Mouse (Mus musculus) forebrain, embryonic 14.5 days (tissue): ENCODE results near the gene Kcnmb4. TPM values are rescaled to one million over a fixed set of nuclear protein-coding genes. Genes with fewer than 3 reads are reported as not detected.

Source experiments
- ATAC-seq: fragments of 200-750 bp; cut with Nextera tagmentation; 2 replicates; pipeline ENCODE4 v1.8.0; 2017; ENCODE audit warnings: mild to moderate bottlenecking, moderate library complexity
- DNase-seq: peaks from one replicate; pipeline ENCODE4 v3.0.0-alpha.2; 2015; ENCODE audit warnings: low spot score
- H3K27ac ChIP-seq: fragments of 300-500 bp; sonication (generic); 2 replicates; pipeline ENCODE4 v1.5.1; 2014; ENCODE audit warnings: low read depth, mild to moderate bottlenecking, control low read depth, low read length, moderate library complexity
- H3K27me3 ChIP-seq: fragments of 300-500 bp; sonication (generic); replicated peaks from 2 replicates; pipeline ENCODE4 v1.6.1; 2014; ENCODE audit warnings: low read length, control low read depth, mixed read lengths; ENCODE audit not compliant: control insufficient read depth, insufficient read depth
- H3K36me3 ChIP-seq: fragments of 300-500 bp; sonication (generic); 2 replicates; pipeline ENCODE4 v1.6.1; 2014; ENCODE audit warnings: low read length, control low read depth; ENCODE audit not compliant: control insufficient read depth, insufficient read depth
- H3K4me1 ChIP-seq: fragments of 300-500 bp; sonication (generic); 2 replicates; pipeline ENCODE4 v1.6.1; 2014; ENCODE audit warnings: antibody characterized with exemption, low read length, control low read depth; ENCODE audit not compliant: control insufficient read depth, insufficient read depth
- H3K4me2 ChIP-seq: fragments of 300-500 bp; sonication (generic); 2 replicates; pipeline ENCODE4 v1.6.1; 2014; ENCODE audit warnings: mild to moderate bottlenecking, control low read depth, low read length
- H3K4me3 ChIP-seq: fragments of 300-500 bp; sonication (generic); 2 replicates; pipeline ENCODE4 v1.5.1; 2014; ENCODE audit warnings: low read depth, low read length, control low read depth
- H3K9ac ChIP-seq: fragments of 300-500 bp; sonication (generic); 2 replicates; pipeline ENCODE4 v1.6.1; 2014; ENCODE audit warnings: mild to moderate bottlenecking, low read length, control low read depth, moderate library complexity
- H3K9me3 ChIP-seq: fragments of 300-500 bp; sonication (generic); replicated peaks from 2 replicates; pipeline ENCODE4 v1.6.1; 2016; ENCODE audit warnings: low read length, control low read depth, mixed read lengths; ENCODE audit not compliant: control insufficient read depth
- WGBS: fragments of 180-500 bp; shearing (Covaris S2); extraction: QIAGEN DNeasy Blood & Tissue Kit; methylation state at CpG from one replicate; pipeline ENCODE4 v1.1.7; 2014; 5-methylcytosine and 5-hydroxymethylcytosine counted together
- polyA plus RNA-seq: library from polyadenylated mRNA; unstranded; fragments of >200 nt; fragmentation: Nextera tagmentation; extraction: Ambion mirVana; gene quantifications from 2 replicates; pipeline ENCODE4 v1.2.1, GENCODE M21; 2014

Kcnmb4 gene
- polyA plus RNA-seq, 1 experiment from 2014 or later, result 17.5 TPM

DNA sequence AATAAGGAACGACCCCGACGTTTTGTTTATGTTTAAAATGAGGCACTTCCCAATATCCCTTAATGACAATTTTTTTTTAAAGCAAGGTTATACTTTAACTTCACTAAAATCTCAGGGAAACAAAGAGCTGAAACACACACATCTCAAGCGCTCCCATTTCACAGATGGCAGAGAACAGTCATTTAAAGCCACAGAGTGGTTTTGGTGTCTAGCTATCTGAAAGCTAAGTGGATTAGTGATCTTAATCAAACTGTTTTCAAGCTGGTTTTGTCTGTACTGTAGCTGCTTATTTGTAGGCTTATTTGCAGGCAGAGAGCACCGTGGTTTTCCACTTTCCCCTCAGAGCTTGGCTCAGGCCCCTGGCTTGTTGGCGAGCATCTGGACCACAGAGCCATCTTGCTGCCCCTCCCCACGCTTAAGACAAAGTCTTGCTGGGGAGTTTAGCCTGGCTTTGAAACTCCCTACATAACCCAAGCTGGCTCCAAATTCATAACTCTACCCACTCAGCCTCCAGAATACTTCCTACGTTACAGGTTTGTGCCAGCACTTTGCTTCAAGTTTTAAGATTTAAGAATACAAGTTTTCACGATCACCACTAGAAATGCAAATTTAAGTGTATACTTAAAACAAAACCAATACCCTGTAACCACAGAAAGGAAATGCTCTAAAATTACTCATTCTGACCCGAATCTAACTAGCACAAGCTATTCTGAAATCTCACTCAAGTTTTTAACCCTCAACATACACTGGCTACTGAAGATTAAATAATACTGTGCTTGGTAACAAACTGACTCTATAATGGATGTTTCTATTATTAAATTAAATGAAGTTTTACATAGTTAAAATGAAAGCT, 13.4 kb upstream of the Kcnmb4 start:
- Histone ChIP-seq H3K4me3 (no peak overlapping the region), H3K4me1 (no peaks in the 10 kb centered on the region), H3K36me3 (peaks cover 43% of the 10 kb centered on the region), H3K9ac (no peak overlapping the region), H3K9me3 (no peaks in the 10 kb centered on the region), H3K27ac (no peak overlapping the region), H3K4me2 (no peak overlapping the region), H3K27me3 (no peaks in the 10 kb centered on the region)
- ATAC-seq (no peak), DNase-seq (no peak)
- WGBS, result 82% methylated on average over 10 of the region's 10 CpGs

DNA sequence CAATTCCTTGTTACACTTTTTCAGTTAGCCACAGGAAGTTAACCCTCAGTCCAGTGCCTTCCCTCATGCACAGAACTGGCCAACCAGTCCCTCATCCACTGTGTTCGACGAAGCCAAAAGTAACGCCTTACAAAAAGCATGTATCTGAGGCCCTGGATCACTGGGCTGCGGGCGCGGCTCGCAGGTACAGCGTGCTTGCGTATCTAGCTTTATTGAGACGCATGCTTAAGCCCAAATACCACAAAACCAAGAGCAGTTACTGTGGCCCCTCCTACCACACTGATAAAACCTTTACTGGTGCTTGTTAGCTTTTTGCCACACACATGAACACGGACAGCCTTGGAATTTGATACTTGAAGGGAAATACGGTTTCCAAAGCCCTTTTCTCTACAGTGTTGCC, 8.2 kb upstream of the Kcnmb4 start:
- Histone ChIP-seq H3K4me3 (no peak overlapping the region), H3K4me2 (no peak overlapping the region), H3K4me1 (no peaks in the 10 kb centered on the region), H3K27me3 (no peaks in the 10 kb centered on the region), H3K9me3 (no peaks in the 10 kb centered on the region), H3K36me3 (peaks cover 38% of the 10 kb centered on the region), H3K9ac (no peak overlapping the region), H3K27ac (no peak overlapping the region)
- no peak for DNase-seq
- no peak for ATAC-seq
- WGBS, result 90% methylated on average over 12 of the region's 12 CpGs

DNA sequence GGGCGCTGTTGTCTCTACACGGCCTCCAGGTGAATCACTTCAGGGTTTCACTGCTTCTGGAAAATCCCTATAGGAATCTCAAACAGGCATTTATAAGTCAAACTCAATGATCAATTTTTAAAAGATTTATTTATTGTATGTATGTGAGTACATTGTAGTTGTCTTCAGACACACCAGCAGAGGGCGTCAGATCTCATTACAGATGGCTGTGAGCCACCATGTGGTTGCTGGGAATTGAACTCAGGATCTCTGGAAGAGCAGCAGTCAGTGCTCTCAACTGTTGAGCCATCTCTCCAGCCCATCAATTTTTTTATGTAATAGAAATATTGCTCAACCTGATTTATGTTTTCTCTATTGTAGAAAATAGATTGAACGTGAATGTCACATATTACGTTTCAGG, 7.3 kb upstream of the Kcnmb4 start:
- Histone ChIP-seq H3K27me3 (no peaks in the 10 kb centered on the region), H3K9me3 (no peaks in the 10 kb centered on the region), H3K36me3 (peaks cover 32% of the 10 kb centered on the region), H3K4me3 (no peak overlapping the region), H3K9ac (no peak overlapping the region), H3K4me1 (no peaks in the 10 kb centered on the region), H3K27ac (no peak overlapping the region), H3K4me2 (no peak overlapping the region)
- no peak for DNase-seq
- no peak for ATAC-seq
- 93% methylated on average over 5 of the region's 5 CpGs for WGBS

DNA sequence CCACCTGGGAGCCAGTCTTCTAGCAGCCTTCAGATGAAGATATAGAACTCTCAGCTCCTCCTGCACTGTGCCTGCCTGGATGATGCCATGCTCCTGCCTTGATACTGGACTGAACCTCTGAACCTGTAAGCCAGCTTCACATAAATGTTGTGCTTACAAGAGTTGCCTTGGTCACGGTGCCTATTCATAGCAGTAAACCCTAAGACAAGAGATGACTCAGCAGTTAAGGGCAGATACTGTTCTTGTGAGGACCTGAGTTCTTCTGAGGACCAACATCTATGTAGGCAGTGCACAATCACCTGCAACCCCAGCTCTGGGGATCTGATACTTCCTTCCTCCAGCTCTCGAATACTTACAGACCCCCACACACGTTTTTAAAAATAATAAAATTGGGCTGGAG, 2.9 kb upstream of the Kcnmb4 start:
- H3K27me3 ChIP-seq, result no peaks in the 10 kb centered on the region
- no peak overlapping the region for H3K4me2 ChIP-seq
- no peak overlapping the region for H3K4me3 ChIP-seq
- no peak overlapping the region for H3K27ac ChIP-seq
- H3K36me3 ChIP-seq, result no peaks in the 10 kb centered on the region
- ATAC-seq (no peak), DNase-seq (no peak)
- H3K4me1 ChIP-seq, result peaks cover 5% of the 10 kb centered on the region; the same call in 1 of the 2 replicates
- 93% methylated on average over 3 of the region's 3 CpGs for WGBS
- H3K9ac ChIP-seq, result no peak overlapping the region
- H3K9me3 ChIP-seq, result no peaks in the 10 kb centered on the region

DNA sequence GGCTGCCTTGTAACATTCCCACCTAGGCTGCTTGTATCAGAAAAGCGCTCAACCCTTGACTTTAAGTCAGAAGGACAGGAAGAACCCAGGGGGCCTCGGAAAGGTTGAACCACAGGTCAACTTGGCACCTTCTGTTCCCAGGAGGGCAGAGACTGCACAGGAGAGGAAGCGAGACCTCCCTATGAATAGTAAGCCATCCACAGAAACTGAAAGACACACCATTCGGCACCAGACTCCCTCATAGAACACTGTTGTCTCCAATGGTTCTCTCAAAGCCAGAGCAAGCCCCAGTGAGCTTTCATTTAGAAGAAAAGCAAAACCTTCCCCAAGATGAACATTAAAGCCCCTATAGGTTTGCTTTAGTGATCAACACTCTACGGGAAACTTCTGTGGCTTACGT, 2.0 kb upstream of the Kcnmb4 start:
- Histone ChIP-seq H3K27ac (no peak overlapping the region), H3K9me3 (no peaks in the 10 kb centered on the region), H3K4me3 (no peak overlapping the region), H3K36me3 (no peaks in the 10 kb centered on the region), H3K9ac (no peak overlapping the region), H3K27me3 (no peaks in the 10 kb centered on the region), H3K4me2 (no peak overlapping the region), H3K4me1 (peaks cover 5% of the 10 kb centered on the region; the same call in 1 of the 2 replicates)
- 81% methylated on average over 6 of the region's 6 CpGs for WGBS
- ATAC-seq, result no peak
- no peak for DNase-seq

DNA sequence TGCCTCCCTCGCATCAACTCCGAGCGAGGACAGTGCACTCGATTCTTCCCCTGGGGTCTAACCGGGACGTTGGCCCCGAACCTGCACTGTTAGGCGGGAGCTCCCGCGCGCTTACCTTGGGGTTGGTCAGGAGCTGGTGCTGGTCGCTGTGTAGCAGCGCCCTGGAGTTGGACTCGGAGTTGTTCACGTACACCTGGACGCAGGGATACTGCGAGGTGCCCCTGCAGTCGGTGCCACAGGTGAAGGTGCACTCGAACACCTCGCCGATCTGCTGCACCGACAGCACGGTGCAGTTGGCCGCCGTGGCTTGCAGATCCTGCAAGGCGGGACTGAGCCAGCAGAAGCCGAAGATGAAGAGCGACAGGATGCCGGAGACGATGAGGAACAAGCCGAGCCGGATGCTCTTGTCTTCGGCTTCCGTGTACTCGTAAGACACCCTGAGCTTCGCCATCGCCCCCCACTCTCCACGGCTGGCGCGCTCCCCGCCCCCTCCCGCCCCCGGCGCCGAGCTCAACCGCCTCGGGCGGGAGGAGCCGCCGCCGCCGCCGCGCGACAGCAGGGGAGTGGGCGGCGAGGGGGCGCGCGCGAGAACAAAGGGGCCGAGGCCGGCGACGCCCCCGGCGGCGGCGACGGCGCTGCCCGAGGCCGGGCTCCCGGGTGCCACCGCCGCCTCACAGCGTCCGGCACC, 463 bp downstream of the Kcnmb4 start:
- peak overlapping the region; percentile 84 for H3K9ac ChIP-seq
- H3K36me3 ChIP-seq, result no peaks in the 10 kb centered on the region
- H3K4me3 ChIP-seq, result peak overlapping the region; percentile 72
- H3K4me2 ChIP-seq, result peak overlapping the region; percentile 83
- peak overlapping the region; percentile 95 for H3K27ac ChIP-seq
- ATAC-seq, result peak; percentile 74
- H3K4me1 ChIP-seq, result peaks cover 5% of the 10 kb centered on the region; the same call in 1 of the 2 replicates
- H3K27me3 ChIP-seq, result no peaks in the 10 kb centered on the region
- no peaks in the 10 kb centered on the region for H3K9me3 ChIP-seq
- WGBS, result under 1% methylated on average over 53 of the region's 78 CpGs
- DNase-seq, result peak; percentile 78

DNA sequence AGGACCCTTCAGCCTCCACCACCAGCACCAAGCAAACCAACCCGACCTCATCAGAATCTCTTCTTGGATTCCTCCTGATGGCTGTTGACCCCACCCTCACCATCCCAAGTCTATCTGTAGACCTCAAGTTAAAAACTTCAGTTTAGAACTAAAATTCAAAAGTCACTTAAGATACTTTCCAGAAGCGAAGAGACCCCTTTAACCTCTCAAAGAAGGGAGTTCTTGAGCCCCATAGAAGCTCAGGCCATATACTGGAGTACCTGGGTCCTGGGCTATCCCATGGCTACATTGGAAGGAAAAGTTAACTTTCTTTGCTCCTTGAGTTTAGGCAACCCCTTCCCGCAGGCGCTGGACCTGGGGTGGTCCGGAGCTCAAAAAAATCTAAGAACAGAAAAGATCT, 1.1 kb downstream of the Kcnmb4 start:
- no peak overlapping the region for H3K27ac ChIP-seq
- peaks cover 5% of the 10 kb centered on the region; the same call in 1 of the 2 replicates for H3K4me1 ChIP-seq
- WGBS, result 17% methylated on average over 5 of the region's 5 CpGs
- ATAC-seq (peak; percentile 3), DNase-seq (no peak)
- peak overlapping the region; percentile 84 for H3K9ac ChIP-seq
- no peaks in the 10 kb centered on the region for H3K9me3 ChIP-seq
- peak overlapping the region; percentile 83 for H3K4me2 ChIP-seq
- H3K36me3 ChIP-seq, result no peaks in the 10 kb centered on the region
- H3K4me3 ChIP-seq, result peak overlapping the region; percentile 72
- H3K27me3 ChIP-seq, result no peaks in the 10 kb centered on the region

DNA sequence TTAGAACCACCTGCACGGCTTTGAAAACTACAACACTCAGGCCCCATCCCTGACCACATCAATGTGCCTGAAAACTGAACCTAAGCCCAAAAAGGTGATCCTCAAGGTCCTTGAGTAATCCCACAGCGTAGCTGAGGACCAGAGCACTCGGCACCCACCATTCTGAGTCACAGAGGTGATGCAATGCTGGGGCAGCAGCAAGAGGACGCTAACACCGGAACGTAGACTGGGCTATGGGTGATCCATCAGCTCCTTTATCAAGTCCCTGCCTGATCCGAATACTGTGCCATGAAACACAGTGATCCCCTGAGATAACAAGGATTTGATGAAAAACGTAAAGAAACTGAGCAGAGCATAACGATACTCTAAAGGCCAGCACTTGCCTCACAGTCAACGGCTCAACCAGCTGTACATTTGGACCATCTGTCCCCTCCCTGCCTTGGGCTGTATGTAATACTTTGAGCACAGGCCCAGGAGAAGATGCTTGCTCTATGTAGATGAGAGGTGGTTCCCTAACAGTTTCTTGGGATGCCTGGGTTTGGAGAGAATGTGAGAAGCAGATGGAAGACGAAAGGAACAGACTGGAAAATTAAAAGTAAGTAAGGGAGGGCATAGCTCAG, 3.3 kb downstream of the Kcnmb4 start:
- Histone ChIP-seq H3K9ac (no peak overlapping the region), H3K4me3 (no peak overlapping the region), H3K4me1 (peaks cover 5% of the 10 kb centered on the region; the same call in 1 of the 2 replicates), H3K9me3 (no peaks in the 10 kb centered on the region), H3K36me3 (no peaks in the 10 kb centered on the region), H3K27ac (no peak overlapping the region), H3K27me3 (no peaks in the 10 kb centered on the region), H3K4me2 (no peak overlapping the region)
- WGBS, result 84% methylated on average over 11 of the region's 11 CpGs
- ATAC-seq (no peak), DNase-seq (no peak)
